Comparison of ENCODE assay signal across 15 mouse cellular contexts in genomic region chr13:78189586-78189985, GRCm38 (mm10). TPM values are rescaled to one million over a fixed set of nuclear protein-coding genes. Genes with fewer than 3 reads are reported as not detected.
DNase-seq lines count a peak whose midpoint lies in the region; ATAC-seq and TF ChIP-seq lines count a peak whose summit lies in the region.
"Had no signal": no experiment of that assay in that cellular context is flagged by ENCODE, and none has a peak within 500 bp of the region (broad histone marks: within the 10 kb centered on the region; RNA-seq: fewer than 3 reads in every experiment).

No protein-coding gene starts in this region.

- peak overlapping the region; percentile 98 for H3K9ac ChIP-seq in midbrain, embryonic 12.5 days (replicated peaks)
- H3K9ac ChIP-seq: heart, embryonic 12.5 days; limb, embryonic 13.5 days had no signal

- TF ChIP-seq CTCF in kidney, adult 2 months (conservative IDR thresholded peaks at IDR 0.05; ENCODE audit: insufficient read depth, insufficient read length, low read depth, low read length), result no peak
- TF ChIP-seq CTCF in gastrocnemius, adult 2 months (IDR thresholded peaks at IDR 0.05), result no peak

- peak overlapping the region; percentile 100 for H3K27ac ChIP-seq in hindbrain, embryonic 10.5 days
- H3K27ac ChIP-seq in midbrain, embryonic 12.5 days (replicated peaks), result peak overlapping the region; percentile 74
- H3K27ac ChIP-seq in kidney, adult 2 months (ENCODE audit: insufficient read depth, low read depth, low read length), result no peak overlapping the region
- no peak overlapping the region for H3K27ac ChIP-seq in gastrocnemius, adult 2 months
- H3K27ac ChIP-seq: limb, embryonic 13.5 days had no signal

- peak overlapping the region; percentile 97 for H3K4me3 ChIP-seq in hindbrain, embryonic 10.5 days
- peak overlapping the region; percentile 93 for H3K4me3 ChIP-seq in midbrain, embryonic 12.5 days
- no peak overlapping the region for H3K4me3 ChIP-seq in kidney, adult 2 months (ENCODE audit: insufficient read depth, low read depth, low read length)
- no peak overlapping the region for H3K4me3 ChIP-seq in gastrocnemius, adult 2 months
- H3K4me3 ChIP-seq: heart, embryonic 12.5 days; limb, embryonic 13.5 days had no signal

- H3K4me1 ChIP-seq in hindbrain, embryonic 10.5 days (replicated peaks), result peaks cover 84% of the 10 kb centered on the region
- peaks cover 51% of the 10 kb centered on the region for H3K4me1 ChIP-seq in midbrain, embryonic 12.5 days
- H3K4me1 ChIP-seq in kidney, adult 2 months (ENCODE audit: control insufficient read depth, insufficient read depth, low read length), result no peaks in the 10 kb centered on the region

- H3K27me3 ChIP-seq in hindbrain, embryonic 10.5 days (ENCODE audit: insufficient read depth, poor library complexity, severe bottlenecking), result peaks cover 90% of the 10 kb centered on the region
- H3K27me3 ChIP-seq in midbrain, embryonic 12.5 days, result peaks cover 61% of the 10 kb centered on the region
- peaks cover under 1% of the 10 kb centered on the region; the same call in 1 of the 2 replicates for H3K27me3 ChIP-seq in kidney, adult 2 months (replicated peaks; ENCODE audit: control insufficient read depth, insufficient read depth, low read length)

- no peaks in the 10 kb centered on the region for H3K9me3 ChIP-seq in hindbrain, embryonic 10.5 days
- no peaks in the 10 kb centered on the region for H3K9me3 ChIP-seq in midbrain, embryonic 12.5 days
- H3K9me3 ChIP-seq: heart, embryonic 12.5 days; limb, embryonic 13.5 days had no signal

- ATAC-seq in midbrain, embryonic 12.5 days (ENCODE audit: low FRiP score, low read depth), result no peak
- ATAC-seq: CD4-positive, CD25-positive, alpha-beta regulatory T cell, adult 4 months; inflammation-experienced regulatory T-cells, adult 6 months had no signal

- H3K4me2 ChIP-seq in midbrain, embryonic 12.5 days (replicated peaks), result peak overlapping the region; percentile 64
- H3K4me2 ChIP-seq: heart, embryonic 12.5 days; limb, embryonic 13.5 days had no signal

- WGBS in hindbrain, embryonic 10.5 days, result 34% methylated on average over 10 of the region's 10 CpGs
- WGBS in midbrain, embryonic 12.5 days, result 34% methylated on average over 10 of the region's 10 CpGs
- WGBS in kidney, adult 2 months, result 75% methylated on average over 10 of the region's 10 CpGs

- intact Hi-C loops in gastrocnemius, adult 2 months (cut with DNase I), result loop anchor here (5.0 to 10.0 kb wide), 2 partner anchors 207 to 1145 kb away; no protein-coding TSS in a partner anchor

- no peak for TF ChIP-seq POLR2A in kidney, adult 2 months (IDR thresholded peaks at IDR 0.05; ENCODE audit: low read depth, low read length)

- H3K36me3 ChIP-seq in hindbrain, embryonic 10.5 days, result peaks cover 78% of the 10 kb centered on the region
- peaks cover 37% of the 10 kb centered on the region for H3K36me3 ChIP-seq in midbrain, embryonic 12.5 days
- no peaks in the 10 kb centered on the region for H3K36me3 ChIP-seq in kidney, adult 2 months (ENCODE audit: control insufficient read depth, insufficient read depth, low read length)
- H3K36me3 ChIP-seq: heart, embryonic 12.5 days; limb, embryonic 13.5 days had no signal

- DNase-seq in right cerebral cortex, postnatal 25 days, result peak; percentile 53
- DNase-seq in right cerebral cortex, postnatal 4 days, result no peak
- no peak for DNase-seq in hindbrain, embryonic 10.5 days (ENCODE audit: low spot score)
- no peak for DNase-seq in kidney, adult 2 months
- DNase-seq in gastrocnemius, adult 2 months, result no peak
- no peak for DNase-seq in spleen, postnatal 14 days (ENCODE audit: low spot score in 2 of 2)
- DNase-seq in liver, result no peak
- DNase-seq: adrenal gland, adult 2 months; lung, adult 2 months had no signal

RNA-seq across cellular contexts. Expression of gene Nr2f1, which starts 10.0 kb away (rescaled TPM):
- polyA plus RNA-seq in hindbrain, embryonic 10.5 days (2016; fragmentation: Nextera tagmentation; extraction: Ambion mirVana), result 69.0 and 74.0 TPM in 2 replicates
- 62.3 and 84.1 TPM in 2 replicates for polyA plus RNA-seq in midbrain, embryonic 12.5 days (2016; fragmentation: Nextera tagmentation; extraction: Ambion mirVana)
- polyA plus RNA-seq in kidney, adult 2 months (2012; rRNA removed), result 5.6 and 7.5 TPM in 2 replicates
- total RNA-seq in gastrocnemius, adult 2 months (2021), result under 1 TPM; 0.41 to 0.56 TPM
- total RNA-seq: megakaryocyte-erythroid progenitor cell, adult 5-6 weeks had no signal
- polyA plus RNA-seq: CD4-positive, CD25-positive, alpha-beta regulatory T cell, adult 4 months; inflammation-experienced regulatory T-cells, adult 6 months had no signal

Comparison
In these comparisons a context has a peak if more than half of its experiments do, and no peak if none do; other contexts are left out.
1. H3K27ac ChIP-seq: peak in hindbrain, embryonic 10.5 days (single experiment) and midbrain, embryonic 12.5 days (single experiment); none in kidney, adult 2 months (single experiment) and gastrocnemius, adult 2 months (single experiment).
2. H3K4me3 ChIP-seq: peak in hindbrain, embryonic 10.5 days (single experiment) and midbrain, embryonic 12.5 days (single experiment); none in kidney, adult 2 months (single experiment) and gastrocnemius, adult 2 months (single experiment).